Mouse (Mus musculus) olfactory bulb, adult 2 months (tissue): ENCODE measurements around the gene Gm49380.

Experiments used
- CTCF ChIP-seq: fragments of 200-500 bp; IDR thresholded peaks from 2 replicates; pipeline ENCODE4 v1.5.1; 2012; ENCODE audit warnings: low read depth, mild to moderate bottlenecking, low read length, moderate library complexity; ENCODE audit not compliant: insufficient read depth
- POLR2A ChIP-seq: fragments of 200-500 bp; IDR thresholded peaks from 2 replicates; pipeline ENCODE4 v1.6.1; 2012; ENCODE audit warnings: mild to moderate bottlenecking, low read depth, low read length, moderate library complexity; ENCODE audit not compliant: insufficient read depth

- TF ChIP-seq CTCF (no peak), POLR2A (no peak)
Measured at GRCm38 (mm10) chr9:44069252-44069651, 44.0 kb downstream of the Gm49380 start.
